28 mouse cellular contexts compared by ENCODE assay signal in genomic region chr11:116488207-116488606, GRCm38 (mm10). TPM values are rescaled to one million over a fixed set of nuclear protein-coding genes. Genes with fewer than 3 reads are reported as not detected.
DNase-seq lines count a peak whose midpoint lies in the region; ATAC-seq and TF ChIP-seq lines count a peak whose summit lies in the region.
"Had no signal": no experiment of that assay in that cellular context is flagged by ENCODE, and none has a peak within 500 bp of the region (broad histone marks: within the 10 kb centered on the region; RNA-seq: fewer than 3 reads in every experiment).

No protein-coding gene starts in this region.

- H3K36me3 ChIP-seq in midbrain, embryonic 10.5 days, result peaks cover 56% of the 10 kb centered on the region
- H3K36me3 ChIP-seq in midbrain, embryonic 13.5 days, result peaks cover 44% of the 10 kb centered on the region
- peaks cover 36% of the 10 kb centered on the region for H3K36me3 ChIP-seq in ES-E14 (ENCODE audit: control insufficient read depth, insufficient read depth, low read length, poor library complexity, severe bottlenecking)

- no peak overlapping the region for H3K27ac ChIP-seq in midbrain, embryonic 10.5 days (replicated peaks)
- no peak overlapping the region for H3K27ac ChIP-seq in midbrain, embryonic 13.5 days
- H3K27ac ChIP-seq in ES-E14 (ENCODE audit: insufficient read depth, low read depth, low read length, poor library complexity, severe bottlenecking), result no peak overlapping the region; the same call in 1 of the 2 replicates
- H3K27ac ChIP-seq: embryonic facial prominence, embryonic 10.5 days; embryonic facial prominence, embryonic 13.5 days; heart, embryonic 15.5 days; hindbrain, embryonic 14.5 days had no signal

- no peak for ATAC-seq in midbrain, embryonic 13.5 days
- no peak for ATAC-seq in cerebellum, adult (ENCODE audit: insufficient number of reproducible peaks, low FRiP score, low TSS enrichment)
- ATAC-seq in erythroblast, adult 5-6 weeks (replicated peaks; ENCODE audit: low FRiP score, poor library complexity, severe bottlenecking), result no peak
- ATAC-seq: activated CD4-positive, CD25-positive, alpha-beta regulatory T cell, adult 4 months; forebrain, embryonic 14.5 days; Patski had no signal

- H3K9me3 ChIP-seq in midbrain, embryonic 10.5 days (replicated peaks), result peaks cover 6% of the 10 kb centered on the region; the same call in 1 of the 2 replicates
- no peaks in the 10 kb centered on the region for H3K9me3 ChIP-seq in midbrain, embryonic 13.5 days
- H3K9me3 ChIP-seq in ES-E14 (ENCODE audit: control insufficient read depth, insufficient read depth, low read depth, low read length), result no peaks in the 10 kb centered on the region
- H3K9me3 ChIP-seq: embryonic facial prominence, embryonic 13.5 days; heart, embryonic 15.5 days; hindbrain, embryonic 10.5 days had no signal

- no peak for DNase-seq in midbrain, embryonic 10.5 days (ENCODE audit: low spot score)
- peak; percentile 63 for DNase-seq in ES-CJ7 (ENCODE audit: low read depth, low spot score)
- DNase-seq in ES-E14 (ENCODE audit: low read depth, low spot score), result no peak
- DNase-seq: adrenal gland, adult 8-10 months; adrenal gland, postnatal 25 days; cerebellum, adult 18-20 months; cerebellum, adult 9-11 months; cerebellum, postnatal 36 days; embryo, embryonic 11 days; gastrocnemius, postnatal 25 days; heart, adult 18-20 months; heart, postnatal 10 days; heart, postnatal 36 days had no signal

- no peak overlapping the region for H3K4me2 ChIP-seq in midbrain, embryonic 13.5 days (replicated peaks)

- no peak overlapping the region for H3K9ac ChIP-seq in midbrain, embryonic 13.5 days (replicated peaks)
- no peak overlapping the region for H3K9ac ChIP-seq in ES-E14 (ENCODE audit: insufficient read depth, low read depth, low read length, poor library complexity, severe bottlenecking)
- H3K9ac ChIP-seq: heart, embryonic 12.5 days had no signal

- peaks cover 17% of the 10 kb centered on the region for H3K4me1 ChIP-seq in midbrain, embryonic 10.5 days
- peaks cover 13% of the 10 kb centered on the region for H3K4me1 ChIP-seq in midbrain, embryonic 13.5 days (replicated peaks)
- peaks cover 0 to 5% of the 10 kb centered on the region in 2 experiments; a peak in 1 of 4 replicates for H3K4me1 ChIP-seq in ES-E14 (ENCODE audit: control insufficient read depth in 2 of 2, insufficient read depth in 2 of 2, low read length in 2 of 2, poor library complexity in 1 of 2)

- in situ Hi-C loops in ES-E14 (cut with MboI; ENCODE audit: low sequenced_read_pairs in 2 of 2, unreplicated experiment in 2 of 2), result no loop called here

- H3K4me3 ChIP-seq in midbrain, embryonic 10.5 days, result peak overlapping the region; percentile 99; the same call in 1 of the 2 replicates
- no peak overlapping the region for H3K4me3 ChIP-seq in midbrain, embryonic 13.5 days (replicated peaks)
- H3K4me3 ChIP-seq in ES-E14 (ENCODE audit: insufficient read depth in 1 of 2, low read depth in 1 of 2, low read length in 2 of 2, poor library complexity in 1 of 2, severe bottlenecking in 1 of 2), result peak overlapping the region in 1 of 2 experiments; percentile 81; a peak in 1 of 4 replicates

- H3K27me3 ChIP-seq in midbrain, embryonic 10.5 days (ENCODE audit: low read depth, poor library complexity, severe bottlenecking), result no peaks in the 10 kb centered on the region
- H3K27me3 ChIP-seq in midbrain, embryonic 13.5 days, result no peaks in the 10 kb centered on the region
- H3K27me3 ChIP-seq: embryonic facial prominence, embryonic 13.5 days; heart, embryonic 12.5 days; heart, embryonic 15.5 days; Patski had no signal

TF ChIP-seq in ES-E14, 5 proteins besides CTCF, POLR2A, EP300 and RAD21:
- TF ChIP-seq CHD2 (IDR thresholded peaks at IDR 0.05; ENCODE audit: low read depth, low read length) (no peak), ZNF384 (IDR thresholded peaks at IDR 0.05; ENCODE audit: low read depth, low read length) (peak; percentile 85)

RNA-seq across cellular contexts. Expression of gene Prpsap1, which starts 5.8 kb away (rescaled TPM):
- polyA plus RNA-seq in midbrain, embryonic 10.5 days (2016; fragmentation: Nextera tagmentation; extraction: Ambion mirVana), result 224 and 227 TPM in 2 replicates
- polyA plus RNA-seq in midbrain, embryonic 13.5 days (2015; fragmentation: Nextera tagmentation; extraction: Ambion mirVana), result 175 and 187 TPM in 2 replicates
- 100 and 121 TPM in 2 replicates for total RNA-seq in ES-E14 (2012; rRNA removed)
- 9.8 and 11.1 TPM in 2 replicates for total RNA-seq in erythroblast, adult 5-6 weeks (2015; ENCODE audit: low replicate concordance)
- total RNA-seq in erythroblast, adult 5-6 weeks (2017; ENCODE audit: low replicate concordance), result 9.2 and 14.1 TPM in 2 replicates

RNA-seq across cellular contexts. Expression of gene Qrich2, which starts 22.2 kb away (rescaled TPM):
- polyA plus RNA-seq in midbrain, embryonic 10.5 days (2016; fragmentation: Nextera tagmentation; extraction: Ambion mirVana), result 0.10 and 0.21 TPM in 2 replicates
- polyA plus RNA-seq in midbrain, embryonic 13.5 days (2015; fragmentation: Nextera tagmentation; extraction: Ambion mirVana), result not detected in 2 replicates
- 0.22 and 0.37 TPM in 2 replicates for total RNA-seq in ES-E14 (2012; rRNA removed)
- total RNA-seq in erythroblast, adult 5-6 weeks (2015; ENCODE audit: low replicate concordance), result not detected in 2 replicates
- total RNA-seq in erythroblast, adult 5-6 weeks (2017; ENCODE audit: low replicate concordance), result 0.17 TPM in 1 of 2 replicates, not detected in the other
- total RNA-seq: adrenal gland, postnatal 25 days; gastrocnemius, adult 8-10 months; gastrocnemius, postnatal 25 days; heart, postnatal 10 days had no signal
- polyA plus RNA-seq: activated CD4-positive, CD25-positive, alpha-beta regulatory T cell, adult 4 months; CD4-positive, CD25-positive, alpha-beta regulatory T cell, adult 4 months; forebrain, embryonic 11.5 days; forebrain, embryonic 14.5 days; heart, embryonic 12.5 days; heart, embryonic 15.5 days; hindbrain, embryonic 14.5 days had no signal

RNA-seq across cellular contexts. Expression of gene Sphk1, which starts 42.5 kb away (rescaled TPM):
- polyA plus RNA-seq in midbrain, embryonic 10.5 days (2016; fragmentation: Nextera tagmentation; extraction: Ambion mirVana), result 6.4 and 9.4 TPM in 2 replicates
- 3.1 and 3.2 TPM in 2 replicates for polyA plus RNA-seq in midbrain, embryonic 13.5 days (2015; fragmentation: Nextera tagmentation; extraction: Ambion mirVana)
- 2.1 and 2.3 TPM in 2 replicates for total RNA-seq in ES-E14 (2012; rRNA removed)
- total RNA-seq in erythroblast, adult 5-6 weeks (2015; ENCODE audit: low replicate concordance), result 14.2 and 15.9 TPM in 2 replicates
- total RNA-seq in erythroblast, adult 5-6 weeks (2017; ENCODE audit: low replicate concordance), result 45.3 and 46.3 TPM in 2 replicates
- polyA plus RNA-seq: activated CD4-positive, CD25-positive, alpha-beta regulatory T cell, adult 4 months had no signal

RNA-seq across cellular contexts. Expression of gene Ubald2, which starts 54.3 kb away (rescaled TPM):
- 37.5 and 40.9 TPM in 2 replicates for polyA plus RNA-seq in midbrain, embryonic 10.5 days (2016; fragmentation: Nextera tagmentation; extraction: Ambion mirVana)
- polyA plus RNA-seq in midbrain, embryonic 13.5 days (2015; fragmentation: Nextera tagmentation; extraction: Ambion mirVana), result 47.7 and 50.3 TPM in 2 replicates
- total RNA-seq in ES-E14 (2012; rRNA removed), result 106 and 117 TPM in 2 replicates
- total RNA-seq in erythroblast, adult 5-6 weeks (2015; ENCODE audit: low replicate concordance), result 46.6 and 59.0 TPM in 2 replicates
- 27.0 and 41.7 TPM in 2 replicates for total RNA-seq in erythroblast, adult 5-6 weeks (2017; ENCODE audit: low replicate concordance)
